Mouse (Mus musculus) liver, embryonic 11.5 days (tissue): ENCODE measurements around the gene Klk1b16. TPM values are rescaled to one million over a fixed set of nuclear protein-coding genes. Genes with fewer than 3 reads are reported as not detected.
"Not testable (repeated sequence)": the region's sequence is repeated elsewhere in the genome, so short reads cannot be mapped to it uniquely, and the experiment has no call there.

Experiments
- ATAC-seq: fragments of 200-750 bp; cut with Nextera tagmentation; replicated peaks from 2 replicates; pipeline ENCODE4 v1.8.0; 2017; ENCODE audit warnings: moderate number of reproducible peaks, mild to moderate bottlenecking, moderate TSS enrichment, moderate library complexity; ENCODE audit not compliant: low FRiP score
- DNase-seq: peaks from one replicate; pipeline ENCODE4 v3.0.0-alpha.2; 2017; ENCODE audit warnings: low spot score
- H3K27ac ChIP-seq: fragments of 300-500 bp; sonication (generic); 2 replicates; pipeline ENCODE4 v1.5.1; 2014; ENCODE audit warnings: mild to moderate bottlenecking, low read depth, low read length, control low read depth
- H3K27me3 ChIP-seq: fragments of 300-500 bp; sonication (generic); replicated peaks from 2 replicates; pipeline ENCODE4 v1.6.1; 2014; ENCODE audit warnings: low read length, mixed read lengths; ENCODE audit not compliant: control insufficient read depth, insufficient read depth
- H3K36me3 ChIP-seq: fragments of 300-500 bp; sonication (generic); 2 replicates; pipeline ENCODE4 v1.6.1; 2014; ENCODE audit warnings: mild to moderate bottlenecking, low read length, moderate library complexity, mixed read lengths; ENCODE audit not compliant: control insufficient read depth, insufficient read depth
- H3K4me1 ChIP-seq: fragments of 300-500 bp; sonication (generic); replicated peaks from 2 replicates; pipeline ENCODE4 v1.6.1; 2014; ENCODE audit warnings: low read length, mixed read lengths; ENCODE audit not compliant: control insufficient read depth, insufficient read depth
- H3K4me2 ChIP-seq: fragments of 300-500 bp; sonication (generic); 2 replicates; pipeline ENCODE4 v1.6.1; 2014; ENCODE audit warnings: mild to moderate bottlenecking, control low read depth, moderate library complexity
- H3K4me3 ChIP-seq: fragments of 300-500 bp; sonication (generic); 2 replicates; pipeline ENCODE4 v1.5.1; 2014; ENCODE audit warnings: low read depth, low read length, control low read depth
- H3K9ac ChIP-seq: fragments of 300-500 bp; sonication (generic); 2 replicates; pipeline ENCODE4 v1.6.1; 2014; ENCODE audit warnings: low read depth, low read length, control low read depth
- H3K9me3 ChIP-seq: fragments of 300-500 bp; sonication (generic); 2 replicates; pipeline ENCODE4 v1.6.1; 2016; ENCODE audit warnings: low read length, inconsistent platforms, mixed read lengths; ENCODE audit not compliant: control insufficient read depth
- WGBS: fragments of 180-500 bp; shearing (Covaris S2); extraction: QIAGEN DNeasy Blood & Tissue Kit; methylation state at CpG from one replicate; pipeline ENCODE4 v1.1.7; 2014; 5-methylcytosine and 5-hydroxymethylcytosine counted together
- polyA plus RNA-seq: library from polyadenylated mRNA; unstranded; fragments of >200 nt; fragmentation: Nextera tagmentation; extraction: Ambion mirVana; gene quantifications from 2 replicates; pipeline ENCODE4 v1.2.1, GENCODE M21; 2014

Klk1b16 gene
- polyA plus RNA-seq = not detected in 2 replicates

DNA sequence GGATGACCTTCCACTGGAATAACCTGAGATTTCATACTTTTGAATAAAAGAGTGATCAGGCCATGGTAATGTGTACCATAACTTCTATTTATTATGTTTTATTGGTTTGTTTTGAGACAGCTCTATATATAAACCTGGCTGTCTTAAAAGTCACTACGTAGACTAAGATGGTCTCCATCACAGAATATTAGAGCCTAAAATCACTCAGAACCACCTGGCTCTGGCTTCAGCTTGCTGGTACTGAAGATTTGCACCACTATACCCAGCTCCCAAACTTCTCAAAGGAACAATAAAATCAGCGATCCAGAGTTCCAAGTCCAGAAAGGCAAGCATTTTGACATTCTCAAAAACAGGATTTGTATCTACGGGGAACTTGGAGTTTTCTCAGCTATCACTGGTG is at the start of gene Klk1b16:
Klk1b16 (plus strand) TSS at position 301 of the 400 bp plus-strand sequence.
- Histone ChIP-seq H3K36me3 (no peaks in the 10 kb centered on the region), H3K4me3 (no peak within 1 kb of the TSS), H3K9me3 (no peaks in the 10 kb centered on the region), H3K4me1 (no peaks in the 10 kb centered on the region), H3K27me3 (no peaks in the 10 kb centered on the region), H3K9ac (no peak within 1 kb of the TSS), H3K4me2 (no peak within 1 kb of the TSS), H3K27ac (no peak within 1 kb of the TSS)
- no peak for ATAC-seq
- DNase-seq = no peak
- 80% methylated on average over 3 of the region's 3 CpGs for WGBS

DNA sequence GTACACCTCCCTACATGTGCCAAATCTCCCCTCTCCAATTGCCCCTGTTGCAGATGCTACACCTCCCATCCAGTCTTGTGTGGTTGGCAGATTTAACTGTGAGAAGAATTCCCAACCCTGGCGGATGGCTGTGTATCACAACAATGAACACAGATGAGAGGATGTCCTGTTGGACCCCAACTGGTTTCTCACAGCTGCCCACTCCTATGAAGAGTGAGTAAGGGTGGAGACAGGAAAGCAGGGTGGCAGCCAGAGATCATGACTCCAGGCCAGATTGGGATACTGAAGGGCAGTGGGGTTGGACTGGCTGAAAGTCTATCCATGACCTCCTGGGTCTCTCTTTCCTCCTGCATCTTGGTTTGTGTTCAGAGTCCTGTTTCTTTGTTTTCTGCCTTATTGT is 40.5 kb upstream of the Klk1b16 start:
- Histone ChIP-seq H3K9ac (no peak overlapping the region), H3K4me1 (no peaks in the 10 kb centered on the region), H3K4me2 (no peak overlapping the region), H3K9me3 (no peaks in the 10 kb centered on the region), H3K27me3 (no peaks in the 10 kb centered on the region), H3K27ac (no peak overlapping the region), H3K36me3 (no peaks in the 10 kb centered on the region), H3K4me3 (no peak overlapping the region)
- no peak for ATAC-seq
- WGBS = 66% methylated on average over 1 of the region's 1 CpGs
- no peak for DNase-seq

DNA sequence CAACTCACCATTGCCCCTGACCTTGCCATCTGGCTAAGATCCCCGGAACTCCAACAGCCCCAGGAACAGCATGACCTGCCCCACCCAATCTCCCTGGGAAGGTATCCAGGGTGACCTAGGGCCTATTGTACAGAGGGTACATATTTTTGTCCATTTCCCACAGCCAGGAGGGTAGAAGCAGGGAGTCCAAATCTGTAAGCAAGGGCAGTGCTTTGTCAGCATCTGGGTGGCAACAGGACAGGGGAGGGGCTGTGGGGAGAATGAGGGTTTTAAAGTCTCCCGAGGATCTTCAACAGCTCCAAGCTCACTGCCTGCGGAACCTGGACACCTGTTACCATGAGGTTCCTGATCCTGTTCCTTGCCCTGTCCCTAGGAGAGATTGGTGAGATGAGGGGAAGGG is 34.5 kb upstream of the Klk1b16 start, which contains the start of gene Klk1b21:
Klk1b21 (plus strand) TSS at position 301 of the 400 bp plus-strand sequence.
- not testable (repeated sequence) for DNase-seq, H3K9ac ChIP-seq, H3K27ac ChIP-seq, H3K4me1 ChIP-seq, H3K27me3 ChIP-seq, H3K36me3 ChIP-seq, H3K9me3 ChIP-seq, H3K4me2 ChIP-seq, H3K4me3 ChIP-seq, ATAC-seq
- 63% methylated on average over 3 of the region's 3 CpGs for WGBS

DNA sequence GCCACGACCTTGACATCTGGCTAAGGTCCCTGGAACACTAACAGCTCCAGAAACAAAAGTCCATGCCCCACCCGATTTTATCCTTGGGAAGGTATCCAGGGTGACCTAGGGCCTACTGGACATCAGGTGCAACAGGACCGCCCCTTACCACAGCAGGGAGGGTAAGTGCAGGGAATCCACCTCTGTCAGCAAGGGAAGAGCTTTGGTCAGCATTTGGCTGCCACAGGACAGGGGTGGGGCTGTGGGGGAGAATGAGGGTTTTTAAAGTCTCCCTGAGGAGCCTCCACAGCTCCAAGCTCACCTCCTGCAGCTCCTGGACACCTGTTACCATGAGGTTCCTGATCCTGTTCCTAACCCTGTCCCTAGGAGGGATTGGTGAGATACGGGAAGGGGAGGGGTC is 24.2 kb upstream of the Klk1b16 start, which contains the start of gene Klk1b22:
Klk1b22 (plus strand) TSS at position 301 of the 400 bp plus-strand sequence.
- H3K4me2 ChIP-seq = no peak within 1 kb of the TSS
- no peak within 1 kb of the TSS for H3K27ac ChIP-seq
- H3K4me1 ChIP-seq = no peaks in the 10 kb centered on the region
- DNase-seq = no peak
- no peak for ATAC-seq
- WGBS = 61% methylated on average over 4 of the region's 4 CpGs
- H3K36me3 ChIP-seq = no peaks in the 10 kb centered on the region
- no peaks in the 10 kb centered on the region for H3K9me3 ChIP-seq
- H3K4me3 ChIP-seq = no peak within 1 kb of the TSS
- H3K27me3 ChIP-seq = no peaks in the 10 kb centered on the region
- no peak within 1 kb of the TSS for H3K9ac ChIP-seq

DNA sequence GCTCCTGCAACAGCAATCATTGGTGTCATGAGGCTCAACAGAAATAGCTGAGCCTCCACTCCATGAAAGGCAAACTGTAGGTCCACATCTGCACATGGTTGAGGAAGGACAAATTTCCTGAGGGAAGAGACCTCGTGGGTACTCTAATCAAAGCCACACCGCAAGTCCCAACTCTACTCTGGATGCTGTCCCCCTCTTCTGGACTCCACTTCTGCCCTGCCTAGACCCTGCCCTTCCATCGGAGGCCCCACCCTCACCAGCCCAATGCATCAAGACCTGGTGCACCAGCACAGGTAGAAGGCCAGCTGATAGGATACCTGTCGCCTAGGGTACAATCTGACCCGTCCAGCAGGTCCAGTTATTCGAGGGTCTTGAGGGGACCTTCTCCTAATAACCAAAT is 13.1 kb upstream of the Klk1b16 start:
- H3K27ac ChIP-seq = no peak overlapping the region
- H3K4me1 ChIP-seq = no peaks in the 10 kb centered on the region
- no peaks in the 10 kb centered on the region for H3K36me3 ChIP-seq
- DNase-seq (no peak), ATAC-seq (no peak)
- H3K4me3 ChIP-seq = no peak overlapping the region
- H3K9ac ChIP-seq = no peak overlapping the region
- 85% methylated on average over 6 of the region's 6 CpGs for WGBS
- no peaks in the 10 kb centered on the region for H3K9me3 ChIP-seq
- H3K4me2 ChIP-seq = no peak overlapping the region
- no peaks in the 10 kb centered on the region for H3K27me3 ChIP-seq

DNA sequence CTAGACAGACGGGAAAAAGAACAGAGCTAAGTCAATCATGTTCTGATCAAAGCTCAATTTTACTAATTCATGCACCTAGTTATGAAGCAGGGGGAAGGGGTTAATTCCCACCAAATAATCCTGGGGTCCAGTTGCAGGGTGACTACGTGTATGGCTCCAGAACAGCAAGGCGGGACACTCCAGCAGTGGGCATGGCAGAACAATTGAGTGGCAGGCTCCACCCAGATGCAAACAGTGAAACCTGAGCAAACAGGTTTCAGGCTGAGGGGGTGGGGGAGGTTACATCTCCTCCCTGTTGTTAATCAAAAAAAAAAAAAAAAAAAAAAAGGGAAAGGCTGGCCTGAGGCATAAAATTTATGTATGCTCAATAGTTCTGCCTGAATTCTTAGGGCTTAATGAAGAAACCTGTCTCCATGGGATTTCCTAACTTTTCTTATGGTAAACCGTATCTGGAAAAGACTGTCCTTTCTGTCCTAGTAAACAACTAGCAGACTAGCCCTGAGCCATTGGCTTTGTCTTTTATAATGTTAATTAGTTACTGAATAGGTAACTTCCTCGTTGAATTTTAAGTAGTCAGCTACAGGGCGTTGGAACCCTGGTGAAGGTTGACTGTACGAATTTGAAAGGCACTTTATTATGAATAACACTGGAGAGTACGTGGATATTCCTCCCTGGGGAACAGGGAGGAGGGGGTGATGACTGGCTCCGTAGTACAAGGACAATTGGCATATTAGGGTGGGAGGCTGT is 42.9 kb downstream of the Klk1b16 start:
- DNase-seq (no peak), ATAC-seq (no peak)
- 71% methylated on average over 9 of the region's 9 CpGs for WGBS
- Histone ChIP-seq H3K27me3 (no peaks in the 10 kb centered on the region), H3K4me2 (no peak overlapping the region), H3K36me3 (no peaks in the 10 kb centered on the region), H3K4me1 (no peaks in the 10 kb centered on the region), H3K27ac (no peak overlapping the region), H3K9me3 (no peaks in the 10 kb centered on the region), H3K4me3 (no peak overlapping the region), H3K9ac (no peak overlapping the region)

DNA sequence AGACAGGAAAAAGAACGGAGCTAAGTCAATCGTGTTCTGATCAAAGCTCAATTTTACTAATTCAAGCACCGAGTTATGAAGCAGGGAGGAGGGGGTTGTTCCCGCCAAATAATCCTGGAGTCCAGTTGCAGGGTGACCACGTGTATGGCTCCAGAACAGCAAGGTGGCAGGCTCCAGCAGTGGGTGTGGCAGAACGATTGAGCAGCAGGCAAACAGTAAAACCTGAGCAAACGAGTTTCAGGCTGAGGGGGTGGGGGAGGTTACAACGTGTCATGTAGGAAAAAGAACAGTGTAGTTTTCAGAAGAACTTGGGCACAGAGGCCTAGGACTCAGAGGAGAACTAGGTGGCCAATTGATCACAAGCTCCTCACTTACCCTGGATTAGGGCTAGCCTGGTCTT is 49.9 kb downstream of the Klk1b16 start:
- H3K9me3 ChIP-seq, H3K4me3 ChIP-seq, H3K4me1 ChIP-seq, DNase-seq, H3K27ac ChIP-seq, H3K9ac ChIP-seq, H3K27me3 ChIP-seq, ATAC-seq, H3K4me2 ChIP-seq, H3K36me3 ChIP-seq: not testable (repeated sequence)
- WGBS = 63% methylated on average over 8 of the region's 8 CpGs

DNA sequence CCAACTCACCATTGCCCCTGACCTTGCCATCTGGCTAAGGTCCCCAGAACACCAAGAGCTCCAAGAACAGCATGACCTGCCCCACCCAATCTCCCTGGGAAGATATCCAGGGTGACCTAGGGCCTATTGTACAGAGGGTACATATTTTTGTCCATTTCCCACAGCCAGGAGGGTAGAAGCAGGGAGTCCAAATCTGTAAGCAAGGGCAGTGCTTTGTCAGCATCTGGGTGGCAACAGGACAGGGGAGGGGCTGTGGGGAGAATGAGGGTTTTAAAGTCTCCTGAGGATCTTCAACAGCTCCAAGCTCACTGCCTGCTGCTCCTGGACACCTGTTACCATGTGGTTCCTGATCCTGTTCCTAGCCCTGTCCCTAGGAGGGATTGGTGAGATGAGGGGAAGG is 51.4 kb downstream of the Klk1b16 start, which contains the start of gene Klk1b24:
Klk1b24 (plus strand) TSS at position 301 of the 400 bp plus-strand sequence.
- not testable (repeated sequence) for H3K9ac ChIP-seq, ATAC-seq, H3K9me3 ChIP-seq, H3K4me1 ChIP-seq, H3K27me3 ChIP-seq, H3K4me2 ChIP-seq, H3K36me3 ChIP-seq, DNase-seq, H3K4me3 ChIP-seq, H3K27ac ChIP-seq
